Mouse (Mus musculus): ENCODE measurements around the gene Dnmbp. TPM values are rescaled to one million over a fixed set of nuclear protein-coding genes. Genes with fewer than 3 reads are reported as not detected.

The Dnmbp gene
- polyA plus RNA-seq (2012; rRNA removed) = 11.4 and 11.5 TPM in 2 replicates

DNA sequence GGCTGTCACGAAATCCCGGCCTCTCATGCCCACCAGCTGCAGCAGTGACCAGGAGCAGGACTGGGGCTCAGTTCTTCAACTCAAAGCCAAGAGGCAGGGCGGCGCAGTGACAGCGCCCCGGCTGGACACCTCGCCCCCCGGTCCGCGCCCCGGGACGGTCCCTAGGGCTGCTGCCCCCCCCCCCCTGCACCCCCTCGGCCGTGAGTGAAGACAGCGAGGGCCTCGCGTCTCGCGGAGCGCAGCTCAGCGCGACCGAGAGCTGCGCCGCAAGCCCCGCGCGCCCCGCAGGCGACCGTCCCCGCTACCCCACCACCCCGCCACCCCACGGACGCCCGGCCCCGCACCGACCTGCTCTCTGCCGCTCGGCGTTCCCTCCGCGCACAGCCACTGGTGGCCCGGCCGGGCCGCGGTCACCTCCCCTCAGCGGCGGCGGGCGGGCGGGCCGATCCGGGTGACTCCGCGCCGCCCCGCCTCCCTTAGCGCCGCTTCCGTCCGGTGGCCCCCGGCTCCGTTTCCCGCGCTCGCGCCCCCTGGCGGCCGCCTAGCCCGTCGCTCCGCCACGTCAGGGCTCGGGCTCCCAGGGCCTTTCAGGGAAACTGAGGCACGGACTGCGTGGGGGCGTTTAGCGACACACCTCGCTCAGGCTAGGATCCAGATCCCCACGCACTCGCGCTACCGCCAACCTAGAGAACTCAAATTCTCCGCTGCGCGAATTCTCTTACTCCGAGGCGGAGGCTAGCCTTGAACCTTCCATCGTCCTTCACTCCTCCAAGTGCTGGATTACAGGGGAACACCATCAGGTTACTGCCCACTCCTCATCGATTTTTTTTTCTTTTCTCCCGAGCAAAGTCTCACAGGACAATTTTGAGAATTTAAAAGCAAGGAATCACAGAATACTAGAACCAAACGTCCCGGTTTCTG, at the start of gene Dnmbp:
Dnmbp (minus strand) TSS at position 423 of the 921 bp plus-strand sequence.
- H3K4me3 ChIP-seq (ENCODE audit: insufficient read depth, low read length) = peak within 1 kb of the TSS; percentile 46
- H3K27ac ChIP-seq (ENCODE audit: insufficient read depth, low read length) = peak within 1 kb of the TSS; percentile 10; the same call in 1 of the 2 replicates
- TF ChIP-seq POLR2A (IDR thresholded peaks at IDR 0.05; ENCODE audit: extremely low read depth, insufficient read depth, low read length) (no peak), CTCF (IDR thresholded peaks at IDR 0.05; ENCODE audit: extremely low read depth, insufficient read depth, low read length) (peak; percentile 29)
- peaks cover 11% of the 10 kb centered on the region for H3K4me1 ChIP-seq (ENCODE audit: control insufficient read depth, insufficient read depth, low read length)

DNA sequence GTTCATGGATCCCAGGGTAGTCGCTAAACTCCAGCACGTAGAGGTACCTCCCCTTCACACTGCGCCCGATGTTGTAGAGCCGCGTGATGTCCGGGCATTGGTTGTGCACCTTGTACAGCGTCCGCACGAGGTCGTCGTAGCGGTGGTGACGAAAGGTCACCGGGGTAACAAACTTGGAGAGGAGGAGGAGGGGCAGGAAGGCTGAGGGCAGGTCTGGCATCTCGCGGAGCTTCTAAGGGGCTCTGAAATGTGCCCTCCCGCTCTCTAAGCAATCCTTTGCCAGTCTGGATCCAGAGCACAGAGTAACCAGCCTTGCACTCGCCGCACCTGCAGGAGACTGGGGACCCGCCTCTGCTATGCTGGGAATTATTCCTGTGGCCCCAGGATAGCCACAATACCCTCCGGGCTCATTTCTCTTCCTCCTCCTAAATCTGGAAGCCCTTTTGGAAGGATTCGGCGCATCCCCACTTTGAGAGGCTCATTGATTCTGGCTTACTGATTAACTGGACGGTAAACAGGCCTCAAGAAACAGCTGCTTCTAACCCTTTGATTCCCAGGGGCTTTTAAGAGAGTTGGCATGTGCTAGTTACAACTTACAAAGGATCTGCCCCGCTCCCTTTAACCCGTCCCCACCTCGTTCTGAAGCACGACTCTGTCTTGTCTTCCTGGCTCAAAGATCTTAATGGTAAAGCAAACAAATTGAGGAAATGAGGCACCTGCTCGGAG, 46.2 kb upstream of the Dnmbp start, which contains the start of gene Cpn1:
Cpn1 (minus strand) TSS at position 488 of the 726 bp plus-strand sequence.
- Histone ChIP-seq H3K4me1 (ENCODE audit: control insufficient read depth, insufficient read depth, low read length) (no peaks in the 10 kb centered on the region), H3K27ac (ENCODE audit: insufficient read depth, low read length) (no peak within 1 kb of the TSS), H3K4me3 (ENCODE audit: insufficient read depth, low read length) (no peak within 1 kb of the TSS)
- TF ChIP-seq POLR2A (IDR thresholded peaks at IDR 0.05; ENCODE audit: extremely low read depth, insufficient read depth, low read length) (no peak), CTCF (IDR thresholded peaks at IDR 0.05; ENCODE audit: extremely low read depth, insufficient read depth, low read length) (no peak)

DNA sequence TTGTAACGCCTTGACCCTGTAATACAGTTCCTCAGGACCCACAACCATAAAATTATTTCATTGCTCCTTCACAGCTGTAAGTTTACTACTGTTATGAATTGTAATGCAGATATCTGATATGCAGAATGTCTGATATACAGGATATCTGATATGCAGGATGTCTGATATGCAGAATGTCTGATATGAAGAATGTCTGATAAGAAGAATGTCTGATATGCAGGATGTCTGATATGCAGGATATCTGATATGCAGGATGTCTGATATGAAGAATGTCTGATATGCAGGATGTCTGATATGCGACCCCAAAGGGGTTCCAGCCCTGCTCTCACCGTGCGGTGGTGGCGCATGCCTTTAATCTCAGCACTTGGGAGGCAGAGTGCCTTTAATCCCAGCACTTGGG, 42.0 kb upstream of the Dnmbp start:
- Histone ChIP-seq H3K4me1 (ENCODE audit: control insufficient read depth, insufficient read depth, low read length) (no peaks in the 10 kb centered on the region), H3K4me3 (ENCODE audit: insufficient read depth, low read length) (no peak overlapping the region), H3K27ac (ENCODE audit: insufficient read depth, low read length) (no peak overlapping the region)
- TF ChIP-seq CTCF (IDR thresholded peaks at IDR 0.05; ENCODE audit: extremely low read depth, insufficient read depth, low read length) = no peak
- TF ChIP-seq POLR2A (IDR thresholded peaks at IDR 0.05; ENCODE audit: extremely low read depth, insufficient read depth, low read length) = no peak

DNA sequence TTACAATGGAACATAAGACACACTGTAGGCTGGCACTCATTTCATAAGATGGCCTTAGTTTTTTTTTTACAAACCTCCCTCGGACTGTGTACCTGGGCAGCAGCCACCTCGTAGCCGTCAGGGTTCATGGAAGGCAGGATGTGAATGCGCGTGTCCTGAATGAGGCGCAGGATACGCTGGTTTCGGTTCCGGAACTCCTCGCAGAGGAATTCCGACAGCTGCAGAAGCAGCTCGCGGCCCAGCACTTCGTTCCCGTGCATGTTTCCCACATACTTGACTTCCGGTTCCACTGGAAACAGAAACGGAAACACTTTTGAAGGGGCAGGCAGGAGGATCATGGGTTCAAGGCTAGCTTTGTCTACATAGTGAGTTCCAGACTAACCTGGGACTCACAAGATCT, 40.7 kb upstream of the Dnmbp start:
- Histone ChIP-seq H3K27ac (ENCODE audit: insufficient read depth, low read length) (no peak overlapping the region), H3K4me3 (ENCODE audit: insufficient read depth, low read length) (no peak overlapping the region), H3K4me1 (ENCODE audit: control insufficient read depth, insufficient read depth, low read length) (no peaks in the 10 kb centered on the region)
- TF ChIP-seq POLR2A (IDR thresholded peaks at IDR 0.05; ENCODE audit: extremely low read depth, insufficient read depth, low read length) = no peak

DNA sequence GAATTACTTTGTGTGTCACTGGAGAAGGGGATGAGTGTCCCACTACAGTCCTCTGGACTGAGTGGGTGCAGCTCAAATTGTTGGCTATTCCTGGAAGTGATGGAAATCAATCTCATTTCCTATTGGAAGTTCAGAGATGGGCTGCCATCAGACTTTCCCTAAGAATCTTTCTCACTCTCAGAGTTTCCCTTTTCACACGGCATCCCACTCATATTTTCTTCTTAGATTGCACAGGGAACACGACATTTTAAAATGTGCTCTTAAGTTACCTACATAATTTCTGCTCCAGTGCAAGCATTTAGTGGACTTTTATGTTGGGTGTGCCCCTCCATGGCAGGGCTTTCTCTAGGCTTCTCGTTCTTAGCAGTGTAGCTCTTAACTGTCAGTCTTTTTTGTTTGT, 37.8 kb upstream of the Dnmbp start:
- Histone ChIP-seq H3K4me1 (ENCODE audit: control insufficient read depth, insufficient read depth, low read length) (no peaks in the 10 kb centered on the region), H3K4me3 (ENCODE audit: insufficient read depth, low read length) (no peak overlapping the region), H3K27ac (ENCODE audit: insufficient read depth, low read length) (no peak overlapping the region)
- TF ChIP-seq CTCF (IDR thresholded peaks at IDR 0.05; ENCODE audit: extremely low read depth, insufficient read depth, low read length) (no peak), POLR2A (IDR thresholded peaks at IDR 0.05; ENCODE audit: extremely low read depth, insufficient read depth, low read length) (no peak)

DNA sequence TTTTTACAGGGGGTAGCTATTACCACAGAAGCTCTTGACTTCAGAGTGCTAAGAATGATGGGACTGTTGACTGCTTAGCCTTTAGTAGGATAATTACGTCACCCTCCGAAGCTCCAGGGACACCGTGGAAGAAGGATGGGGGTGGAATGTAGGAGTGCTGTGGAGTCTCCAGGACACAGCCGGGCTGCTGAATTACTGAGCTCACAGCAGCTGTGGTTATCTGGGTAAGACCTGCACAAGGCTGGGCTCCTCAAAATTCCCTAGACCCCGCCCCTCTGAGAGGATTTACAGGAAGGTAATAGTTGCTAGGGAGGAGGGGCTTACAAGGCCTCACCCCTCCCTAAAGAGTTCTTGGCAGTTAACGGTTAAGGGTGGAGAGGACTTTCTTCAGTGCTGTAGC, 36.7 kb upstream of the Dnmbp start:
- TF ChIP-seq POLR2A (IDR thresholded peaks at IDR 0.05; ENCODE audit: extremely low read depth, insufficient read depth, low read length) (no peak), CTCF (IDR thresholded peaks at IDR 0.05; ENCODE audit: extremely low read depth, insufficient read depth, low read length) (no peak)
- Histone ChIP-seq H3K4me1 (ENCODE audit: control insufficient read depth, insufficient read depth, low read length) (no peaks in the 10 kb centered on the region), H3K4me3 (ENCODE audit: insufficient read depth, low read length) (no peak overlapping the region), H3K27ac (ENCODE audit: insufficient read depth, low read length) (no peak overlapping the region)

DNA sequence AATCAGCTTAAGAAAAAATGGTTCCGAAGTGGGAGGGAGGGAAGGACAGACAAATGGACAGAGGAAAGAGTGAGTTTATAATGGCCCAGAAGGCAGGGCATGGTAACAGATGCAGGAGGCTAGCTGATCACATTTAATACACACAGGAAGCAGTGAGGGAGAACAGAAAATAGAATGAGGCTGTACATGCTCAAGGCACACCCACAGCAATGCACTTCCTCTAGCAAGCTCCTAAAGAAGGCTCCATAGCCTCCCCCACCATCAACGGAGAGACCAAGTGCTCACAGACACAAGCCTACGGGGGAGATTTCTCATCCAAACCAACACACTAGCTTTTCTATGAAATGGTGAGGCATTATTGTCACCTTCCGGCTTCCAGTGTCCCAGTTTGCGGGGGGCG, 34.2 kb upstream of the Dnmbp start:
- H3K4me1 ChIP-seq (ENCODE audit: control insufficient read depth, insufficient read depth, low read length) = no peaks in the 10 kb centered on the region
- no peak overlapping the region for H3K4me3 ChIP-seq (ENCODE audit: insufficient read depth, low read length)

DNA sequence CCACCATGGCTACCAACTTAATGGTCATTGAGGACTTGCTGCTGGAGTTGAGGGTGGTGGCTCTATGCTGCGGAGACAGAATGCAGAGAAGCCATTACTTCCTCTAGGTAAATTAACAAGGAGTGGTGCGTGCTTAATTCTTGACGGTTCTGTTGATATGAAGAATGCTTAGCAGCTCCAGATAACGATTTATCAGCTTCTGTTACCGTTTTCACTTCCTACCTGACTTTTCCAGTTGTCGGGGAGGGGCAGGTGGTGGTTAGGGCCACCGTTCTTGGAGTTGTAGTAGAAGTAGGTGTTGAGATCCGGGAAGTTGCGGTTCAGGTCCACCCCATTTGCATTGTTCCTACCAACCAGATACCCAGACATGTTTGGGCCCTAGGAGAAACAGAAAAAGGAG, 33.7 kb upstream of the Dnmbp start:
- no peak overlapping the region for H3K4me3 ChIP-seq (ENCODE audit: insufficient read depth, low read length)
- H3K4me1 ChIP-seq (ENCODE audit: control insufficient read depth, insufficient read depth, low read length) = no peaks in the 10 kb centered on the region
- H3K27ac ChIP-seq (ENCODE audit: insufficient read depth, low read length) = no peak overlapping the region
- TF ChIP-seq POLR2A (IDR thresholded peaks at IDR 0.05; ENCODE audit: extremely low read depth, insufficient read depth, low read length) (no peak), CTCF (IDR thresholded peaks at IDR 0.05; ENCODE audit: extremely low read depth, insufficient read depth, low read length) (no peak)

More for the DNA sequence above, 34.2 kb upstream of the Dnmbp start:
- no peak overlapping the region for H3K27ac ChIP-seq (ENCODE audit: insufficient read depth, low read length)
- TF ChIP-seq POLR2A (IDR thresholded peaks at IDR 0.05; ENCODE audit: extremely low read depth, insufficient read depth, low read length) (no peak), CTCF (IDR thresholded peaks at IDR 0.05; ENCODE audit: extremely low read depth, insufficient read depth, low read length) (no peak)

DNA sequence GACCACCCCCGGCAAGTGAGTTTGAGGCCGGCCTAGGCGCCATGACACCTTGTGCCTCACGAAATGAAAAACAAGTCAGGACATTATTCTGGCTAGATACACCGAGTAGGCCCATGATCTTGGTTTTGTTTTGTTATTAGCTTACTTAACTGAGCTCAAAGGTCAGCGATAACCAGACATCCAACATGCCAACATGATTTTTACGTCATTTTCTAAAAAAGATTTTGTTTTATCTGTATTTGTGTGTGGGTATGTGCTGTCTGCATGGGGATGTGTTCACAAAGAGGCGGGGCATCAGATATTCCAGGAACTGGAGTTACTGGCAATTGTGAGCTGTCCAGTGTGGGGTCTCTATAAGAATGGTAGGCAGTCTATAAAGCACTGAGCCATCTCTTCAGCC, 32.1 kb upstream of the Dnmbp start:
- Histone ChIP-seq H3K4me3 (ENCODE audit: insufficient read depth, low read length) (no peak overlapping the region), H3K4me1 (ENCODE audit: control insufficient read depth, insufficient read depth, low read length) (no peaks in the 10 kb centered on the region), H3K27ac (ENCODE audit: insufficient read depth, low read length) (no peak overlapping the region)
- TF ChIP-seq POLR2A (IDR thresholded peaks at IDR 0.05; ENCODE audit: extremely low read depth, insufficient read depth, low read length) (no peak), CTCF (IDR thresholded peaks at IDR 0.05; ENCODE audit: extremely low read depth, insufficient read depth, low read length) (no peak)
